In the genomic region with DNA sequence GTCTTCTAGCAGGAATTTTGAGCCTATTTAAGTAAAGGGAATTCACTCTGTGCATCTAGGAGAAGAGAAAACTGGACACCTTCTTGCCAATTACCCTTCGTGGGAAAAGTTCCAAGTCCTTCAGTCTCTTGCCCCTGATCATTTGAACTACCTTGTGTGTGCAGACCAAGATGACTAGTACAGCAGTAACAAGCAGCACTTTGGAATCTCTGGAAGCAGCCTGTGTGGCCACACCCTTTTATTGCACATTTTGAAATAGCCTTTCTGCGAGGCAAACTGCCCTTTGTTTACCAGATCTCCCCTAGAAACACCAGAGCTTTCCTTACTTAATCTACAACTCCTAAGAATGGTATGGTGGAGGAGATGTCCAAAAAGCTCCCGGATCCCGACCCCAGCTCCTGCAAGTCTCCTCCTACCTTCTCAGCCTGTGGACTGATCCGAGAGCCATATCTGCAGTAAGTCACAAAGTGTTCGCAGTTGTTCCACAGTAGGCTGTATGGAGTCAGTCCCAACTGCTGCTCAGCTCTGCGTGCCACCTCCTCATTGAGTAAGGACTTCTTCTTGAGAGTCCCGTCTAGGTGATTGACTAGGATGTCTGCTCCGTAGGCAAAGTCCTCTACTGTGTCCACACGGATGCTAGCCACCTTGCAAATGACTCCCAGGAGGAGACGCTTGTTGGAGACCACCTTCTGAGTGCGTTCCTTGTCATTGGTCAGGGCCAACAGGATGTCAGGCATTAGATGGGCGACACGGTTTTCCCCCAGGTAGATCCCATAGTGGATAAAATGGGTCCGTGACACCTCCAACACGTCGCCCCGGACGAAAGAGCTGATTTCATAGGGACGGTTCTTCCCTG, we compare ENCODE assay signal across 8 mouse cellular contexts. TPM values are rescaled to one million over a fixed set of nuclear protein-coding genes. Genes with fewer than 3 reads are reported as not detected.
DNase-seq lines count a peak whose midpoint lies in the region; ATAC-seq and TF ChIP-seq lines count a peak whose summit lies in the region.

No protein-coding gene starts in this region.

- no peak for DNase-seq in liver, adult 2 months (ENCODE audit: extremely low read depth, low read depth, low spot score)
- no peak for DNase-seq in liver
- no peak for DNase-seq in forebrain, embryonic 14.5 days (ENCODE audit: low spot score)
- DNase-seq in liver, embryonic 11.5 days (ENCODE audit: low spot score), result peak; percentile 34
- DNase-seq in layer of hippocampus, adult 18-20 months (ENCODE audit: low spot score in 2 of 2), result no peak
- DNase-seq in thymus, postnatal 10 days (ENCODE audit: low spot score in 2 of 2), result no peak
- DNase-seq in spleen, postnatal 14 days (ENCODE audit: low spot score in 2 of 2), result no peak

- no peaks in the 10 kb centered on the region for H3K79me2 ChIP-seq in liver, adult 2 months (ENCODE audit: control insufficient read depth, insufficient read depth, low read length)

- peak overlapping the region; percentile 32 for H3K9ac ChIP-seq in liver, adult 2 months (ENCODE audit: low read depth, low read length)
- H3K9ac ChIP-seq in forebrain, embryonic 14.5 days (ENCODE audit: low read length), result peak overlapping the region; percentile 50
- H3K9ac ChIP-seq in liver, embryonic 11.5 days (ENCODE audit: low read depth, low read length), result no peak overlapping the region

- no peaks in the 10 kb centered on the region for H3K36me3 ChIP-seq in liver, adult 2 months (ENCODE audit: control insufficient read depth, insufficient read depth, low read length)
- H3K36me3 ChIP-seq in forebrain, embryonic 14.5 days (ENCODE audit: control insufficient read depth, insufficient read depth, low read length), result no peaks in the 10 kb centered on the region
- no peaks in the 10 kb centered on the region for H3K36me3 ChIP-seq in liver, embryonic 11.5 days (ENCODE audit: control insufficient read depth, insufficient read depth, low read length)
- peaks cover 1% of the 10 kb centered on the region; the same call in 1 of the 2 replicates for H3K36me3 ChIP-seq in small intestine, adult 2 months (ENCODE audit: control insufficient read depth, insufficient read depth, low read length)

- WGBS in liver, adult 2 months, result 17% methylated on average over 20 of the region's 20 CpGs
- 23% methylated on average over 20 of the region's 20 CpGs for WGBS in forebrain, embryonic 14.5 days
- 27% methylated on average over 20 of the region's 20 CpGs for WGBS in liver, embryonic 11.5 days
- WGBS in small intestine, adult 2 months, result 6% methylated on average over 20 of the region's 20 CpGs

- TF ChIP-seq POLR2A in liver, adult 2 months (IDR thresholded peaks at IDR 0.05; ENCODE audit: extremely low read depth, insufficient read depth, low read length), result no peak
- no peak for TF ChIP-seq POLR2A in small intestine, adult 2 months (IDR thresholded peaks at IDR 0.05; ENCODE audit: low read depth, low read length)

- no peaks in the 10 kb centered on the region for H3K4me1 ChIP-seq in liver, adult 2 months (ENCODE audit: control insufficient read depth, insufficient read depth, low read length)
- peaks cover 8% of the 10 kb centered on the region for H3K4me1 ChIP-seq in forebrain, embryonic 14.5 days (ENCODE audit: control insufficient read depth, insufficient read depth, low read length)
- H3K4me1 ChIP-seq in liver, embryonic 11.5 days (replicated peaks; ENCODE audit: control insufficient read depth, insufficient read depth, low read length), result no peaks in the 10 kb centered on the region
- peaks cover 4% of the 10 kb centered on the region; the same call in 1 of the 2 replicates for H3K4me1 ChIP-seq in small intestine, adult 2 months (ENCODE audit: control insufficient read depth, insufficient read depth, insufficient read length, low read length)

- H3K27me3 ChIP-seq in liver, adult 2 months (ENCODE audit: control insufficient read depth, insufficient read depth, low read length), result peaks cover 10% of the 10 kb centered on the region
- H3K27me3 ChIP-seq in forebrain, embryonic 14.5 days (replicated peaks; ENCODE audit: control insufficient read depth, insufficient read depth, low read length), result peaks cover 18% of the 10 kb centered on the region; the same call in 1 of the 2 replicates
- H3K27me3 ChIP-seq in liver, embryonic 11.5 days (replicated peaks; ENCODE audit: control insufficient read depth, insufficient read depth, low read length), result peaks cover 23% of the 10 kb centered on the region
- no peaks in the 10 kb centered on the region for H3K27me3 ChIP-seq in small intestine, adult 2 months (ENCODE audit: control insufficient read depth, insufficient read depth, low read length)

- peak overlapping the region; percentile 95 for H3K4me2 ChIP-seq in forebrain, embryonic 14.5 days (ENCODE audit: low read length)
- peak overlapping the region; percentile 73 for H3K4me2 ChIP-seq in liver, embryonic 11.5 days

- peak overlapping the region; percentile 57 for H3K4me3 ChIP-seq in liver, adult 2 months (ENCODE audit: insufficient read depth, low read depth, low read length)
- H3K4me3 ChIP-seq in forebrain, embryonic 14.5 days (ENCODE audit: low read depth, low read length), result peak overlapping the region; percentile 49
- peak overlapping the region; percentile 36; the same call in 1 of the 2 replicates for H3K4me3 ChIP-seq in liver, embryonic 11.5 days (ENCODE audit: low read depth, low read length)
- H3K4me3 ChIP-seq in small intestine, adult 2 months (ENCODE audit: low read depth, low read length), result peak overlapping the region; percentile 83

- H3K27ac ChIP-seq in liver, adult 2 months (replicated peaks; ENCODE audit: insufficient read depth, low read depth, low read length), result peak overlapping the region; percentile 31; the same call in 1 of the 2 replicates
- H3K27ac ChIP-seq in forebrain, embryonic 14.5 days (ENCODE audit: low read depth, low read length), result no peak overlapping the region
- H3K27ac ChIP-seq in liver, embryonic 11.5 days (ENCODE audit: low read depth, low read length), result no peak overlapping the region
- peak overlapping the region; percentile 76 for H3K27ac ChIP-seq in small intestine, adult 2 months (ENCODE audit: insufficient read depth, low read depth, low read length)

- no peak for TF ChIP-seq CTCF in liver, adult 2 months (IDR thresholded peaks at IDR 0.05; ENCODE audit: low read depth, low read length)
- TF ChIP-seq CTCF in small intestine, adult 2 months (IDR thresholded peaks at IDR 0.05; ENCODE audit: extremely low read depth, insufficient read length, insufficient replicate concordance, low read depth, low read length), result no peak

- no peak for ATAC-seq in forebrain, embryonic 14.5 days
- ATAC-seq in liver, embryonic 11.5 days (replicated peaks; ENCODE audit: low FRiP score), result no peak

- H3K9me3 ChIP-seq in forebrain, embryonic 14.5 days (replicated peaks; ENCODE audit: control insufficient read depth, low read length), result no peaks in the 10 kb centered on the region
- no peaks in the 10 kb centered on the region for H3K9me3 ChIP-seq in liver, embryonic 11.5 days (ENCODE audit: control insufficient read depth, low read length)

RNA-seq across cellular contexts. Expression of a gene that starts 0.8 kb away (rescaled TPM):
- 12.4 and 17.9 TPM in 2 replicates for total RNA-seq in liver, adult 2 months (2014; rRNA removed)
- 3.4 and 8.0 TPM in 2 replicates for polyA plus RNA-seq in liver, adult 2 months (2012; rRNA removed)
- polyA plus RNA-seq in forebrain, embryonic 14.5 days (2014; fragmentation: Nextera tagmentation; extraction: Ambion mirVana), result 0.05 and 0.12 TPM in 2 replicates
- polyA plus RNA-seq in liver, embryonic 11.5 days (2014; fragmentation: Nextera tagmentation; extraction: Ambion mirVana), result 0.21 and 0.22 TPM in 2 replicates
- 2.9 and 4.4 TPM in 2 replicates for polyA plus RNA-seq in small intestine, adult 2 months (2012; rRNA removed)
- not detected for total RNA-seq in layer of hippocampus, adult 18-20 months (2021)

RNA-seq across cellular contexts. Expression of a gene that starts 26.7 kb away (rescaled TPM):
- total RNA-seq in liver, adult 2 months (2014; rRNA removed), result 0.13 and 0.28 TPM in 2 replicates
- polyA plus RNA-seq in liver, adult 2 months (2012; rRNA removed), result not detected in 2 replicates
- polyA plus RNA-seq in forebrain, embryonic 14.5 days (2014; fragmentation: Nextera tagmentation; extraction: Ambion mirVana), result 1.3 and 1.7 TPM in 2 replicates
- 2.6 and 3.4 TPM in 2 replicates for polyA plus RNA-seq in liver, embryonic 11.5 days (2014; fragmentation: Nextera tagmentation; extraction: Ambion mirVana)
- polyA plus RNA-seq in small intestine, adult 2 months (2012; rRNA removed), result not detected in 2 replicates
- total RNA-seq in layer of hippocampus, adult 18-20 months (2021), result 1 to 10 TPM in 1 of 2 experiments, under 1 TPM in 1; 0.52 to 1.1 TPM

Comparison
In these comparisons a context has a peak if more than half of its experiments do, and no peak if none do; other contexts are left out.
1. H3K27ac ChIP-seq: peak in liver, adult 2 months (single experiment) and small intestine, adult 2 months (single experiment); none in forebrain, embryonic 14.5 days (single experiment) and liver, embryonic 11.5 days (single experiment).
2. Peak in every context shown above with its lines, with median percentiles within 50 percentile points of each other: H3K4me3 ChIP-seq.